Mouse (Mus musculus): ENCODE measurements around the gene Gm28171. TPM values are rescaled to one million over a fixed set of nuclear protein-coding genes. Genes with fewer than 3 reads are reported as not detected.
"Not testable (repeated sequence)": the region's sequence is repeated elsewhere in the genome, so short reads cannot be mapped to it uniquely, and the experiment has no call there.

Gm28171 gene
- not detected in 2 replicates for polyA plus RNA-seq (2016; fragmentation: Nextera tagmentation; extraction: Ambion mirVana)

DNA sequence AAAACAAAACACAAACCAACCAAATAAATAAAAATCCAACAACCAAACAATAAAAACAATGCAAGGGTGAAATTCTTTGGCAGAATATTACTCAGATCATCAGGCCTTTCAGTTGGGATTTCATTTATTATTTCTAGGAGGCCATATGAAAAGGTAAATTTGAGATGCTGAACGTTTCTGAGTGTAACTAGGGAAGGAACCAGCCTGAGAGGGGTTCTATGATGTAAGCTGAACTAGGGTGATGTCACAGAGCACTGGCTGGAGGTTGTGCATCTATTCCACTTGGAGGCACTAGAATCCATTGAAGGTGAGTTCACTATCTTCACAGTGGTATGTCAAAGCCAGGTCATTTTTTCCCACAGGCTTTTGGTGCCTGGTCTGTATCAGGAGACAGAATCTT, at the start of gene Gm28171:
Gene Gm28171, plus strand, starts transcription at position 301 of the 400 bp plus-strand sequence.
- H3K4me3 ChIP-seq; H3K27ac ChIP-seq; ATAC-seq; H3K27me3 ChIP-seq (replicated peaks); H3K4me2 ChIP-seq; H3K9ac ChIP-seq; H3K4me1 ChIP-seq; H3K36me3 ChIP-seq; H3K9me3 ChIP-seq (replicated peaks): not testable (repeated sequence)
- WGBS (ENCODE audit: insufficient replicate concordance), result no CpG with 5 or more reads among the region's 1 CpGs

Other genes starting within 250 kb of the Gm28171 start
- not detected in 2 replicates for gene Gm21854, start 136.4 kb upstream of the Gm28171 start, polyA plus RNA-seq (2016; fragmentation: Nextera tagmentation; extraction: Ambion mirVana)
- gene Gm20914, start 67.4 kb upstream of the Gm28171 start, polyA plus RNA-seq (2016; fragmentation: Nextera tagmentation; extraction: Ambion mirVana), result not detected in 2 replicates
- not detected in 2 replicates for gene Gm21778, start 149.1 kb downstream of the Gm28171 start, polyA plus RNA-seq (2016; fragmentation: Nextera tagmentation; extraction: Ambion mirVana)